Mouse (Mus musculus) brown adipose tissue, adult 24 weeks (tissue): ENCODE data around the gene H1foo. TPM values are rescaled to one million over a fixed set of nuclear protein-coding genes. Genes with fewer than 3 reads are reported as not detected.

ENCODE experiments used
- H3K27ac ChIP-seq: fragments of 200-500 bp; replicated peaks from 2 replicates; pipeline ENCODE4 v1.5.1; 2012; ENCODE audit warnings: low read depth, mild to moderate bottlenecking, low read length
- H3K4me1 ChIP-seq: fragments of 200-500 bp; 2 replicates; pipeline ENCODE4 v1.6.1; 2012; ENCODE audit warnings: low read length, mixed read lengths; ENCODE audit not compliant: control insufficient read depth, insufficient read depth, insufficient read length
- H3K4me3 ChIP-seq: fragments of 200-500 bp; 2 replicates; pipeline ENCODE4 v1.5.1; 2012; ENCODE audit warnings: low read depth, mild to moderate bottlenecking, low read length, moderate library complexity; ENCODE audit not compliant: insufficient read depth
- polyA plus RNA-seq: library from polyadenylated mRNA; stranded (reverse); fragments of >200 nt; gene quantifications from 2 replicates; pipeline ENCODE4 v1.2.4, GENCODE M21; 2012; ENCODE audit not compliant: missing spikeins, insufficient read depth, insufficient read length

Gene H1foo
- polyA plus RNA-seq, 1 experiment, result not detected

- Histone ChIP-seq H3K4me3 (no peak overlapping the region), H3K4me1 (peaks cover 32% of the 10 kb centered on the region), H3K27ac (no peak overlapping the region)
These were observed 17.8 kb downstream of the H1foo start for GRCm38 (mm10) chr6:115962439-115963085.

- no peak overlapping the region for H3K4me3 ChIP-seq
- H3K4me1 ChIP-seq, result peaks cover 33% of the 10 kb centered on the region
- 0 out of 2 replicates have a peak overlapping the region, but pooled peaks have one; percentile 7 for H3K27ac ChIP-seq
These were observed 18.9 kb downstream of the H1foo start for GRCm38 (mm10) chr6:115963656-115964055.

GRCm38 (mm10) chr6:115966227-115966966, 21.7 kb downstream of the H1foo start:
- H3K4me3 ChIP-seq, result no peak overlapping the region
- H3K4me1 ChIP-seq, result peaks cover 29% of the 10 kb centered on the region
- H3K27ac ChIP-seq, result no peak overlapping the region

- Histone ChIP-seq H3K4me1 (peaks cover 38% of the 10 kb centered on the region), H3K27ac (no peak overlapping the region), H3K4me3 (no peak overlapping the region)
These were observed 22.6 kb downstream of the H1foo start for GRCm38 (mm10) chr6:115967291-115967880.

GRCm38 (mm10) chr6:115968086-115968485, 23.3 kb downstream of the H1foo start:
- Histone ChIP-seq H3K27ac (no peak overlapping the region), H3K4me1 (peaks cover 37% of the 10 kb centered on the region)

GRCm38 (mm10) chr6:115968700-115969099, 24.0 kb downstream of the H1foo start:
- H3K27ac ChIP-seq, result no peak overlapping the region
- peaks cover 36% of the 10 kb centered on the region for H3K4me1 ChIP-seq
- H3K4me3 ChIP-seq, result no peak overlapping the region

More at GRCm38 (mm10) chr6:115968086-115968485, 23.3 kb downstream of the H1foo start:
- H3K4me3 ChIP-seq, result no peak overlapping the region

- Histone ChIP-seq H3K27ac (no peak overlapping the region), H3K4me3 (no peak overlapping the region), H3K4me1 (peaks cover 39% of the 10 kb centered on the region)
These were observed 24.4 kb downstream of the H1foo start for GRCm38 (mm10) chr6:115969103-115969502.

GRCm38 (mm10) chr6:115969952-115970351, 25.2 kb downstream of the H1foo start:
- no peak overlapping the region for H3K27ac ChIP-seq
- peaks cover 39% of the 10 kb centered on the region for H3K4me1 ChIP-seq
- H3K4me3 ChIP-seq, result no peak overlapping the region

GRCm38 (mm10) chr6:115971273-115972060, 26.7 kb downstream of the H1foo start:
- peaks cover 39% of the 10 kb centered on the region for H3K4me1 ChIP-seq

GRCm38 (mm10) chr6:115972083-115972764, 27.5 kb downstream of the H1foo start:
- Histone ChIP-seq H3K4me3 (no peak overlapping the region), H3K27ac (no peak overlapping the region; the same call in 1 of the 2 replicates), H3K4me1 (peaks cover 39% of the 10 kb centered on the region)

More at GRCm38 (mm10) chr6:115971273-115972060, 26.7 kb downstream of the H1foo start:
- no peak overlapping the region for H3K4me3 ChIP-seq
- peak overlapping the region; percentile 5; the same call in 1 of the 2 replicates for H3K27ac ChIP-seq

- Histone ChIP-seq H3K27ac (no peak overlapping the region; the same call in 1 of the 2 replicates), H3K4me1 (peaks cover 32% of the 10 kb centered on the region), H3K4me3 (no peak overlapping the region)
These were observed 28.6 kb downstream of the H1foo start for GRCm38 (mm10) chr6:115973139-115973875.

GRCm38 (mm10) chr6:115973881-115974662, 29.3 kb downstream of the H1foo start:
- Histone ChIP-seq H3K4me3 (no peak overlapping the region), H3K27ac (no peak overlapping the region), H3K4me1 (peaks cover 25% of the 10 kb centered on the region)

GRCm38 (mm10) chr6:115975606-115976005, 30.9 kb downstream of the H1foo start:
- no peak overlapping the region for H3K4me3 ChIP-seq
- peaks cover 23% of the 10 kb centered on the region for H3K4me1 ChIP-seq
- no peak overlapping the region for H3K27ac ChIP-seq
